Mouse (Mus musculus) hindbrain, embryonic 13.5 days (tissue): ENCODE data around the gene Hist3h2a. TPM values are rescaled to one million over a fixed set of nuclear protein-coding genes. Genes with fewer than 3 reads are reported as not detected.
A peak's percentile ranks its signal among the peaks of the same experiment; 100 is the strongest.

ENCODE experiments used
- ATAC-seq: fragments of 200-750 bp; cut with Nextera tagmentation; 2 replicates; pipeline ENCODE4 v1.8.0; 2017; ENCODE audit warnings: moderate TSS enrichment; ENCODE audit not compliant: low FRiP score
- H3K27ac ChIP-seq: fragments of 300-500 bp; sonication (generic); 2 replicates; pipeline ENCODE4 v1.5.1; 2015; ENCODE audit warnings: inconsistent platforms, mild to moderate bottlenecking, moderate library complexity
- H3K27me3 ChIP-seq: fragments of 300-500 bp; sonication (generic); 2 replicates; pipeline ENCODE4 v1.6.1; 2015; ENCODE audit warnings: mild to moderate bottlenecking, inconsistent platforms
- H3K36me3 ChIP-seq: fragments of 300-500 bp; sonication (generic); 2 replicates; pipeline ENCODE4 v1.6.1; 2015; ENCODE audit warnings: mild to moderate bottlenecking, inconsistent platforms
- H3K4me1 ChIP-seq: fragments of 300-500 bp; sonication (generic); replicated peaks from 2 replicates; pipeline ENCODE4 v1.6.1; 2015; ENCODE audit warnings: inconsistent platforms
- H3K4me2 ChIP-seq: fragments of 300-500 bp; sonication (generic); 2 replicates; pipeline ENCODE4 v1.6.1; 2015; ENCODE audit warnings: inconsistent platforms, mild to moderate bottlenecking, moderate library complexity
- H3K4me3 ChIP-seq: fragments of 300-500 bp; sonication (generic); 2 replicates; pipeline ENCODE4 v1.5.1; 2015; ENCODE audit warnings: mild to moderate bottlenecking, inconsistent platforms
- H3K9ac ChIP-seq: fragments of 300-500 bp; sonication (generic); 2 replicates; pipeline ENCODE4 v1.6.1; 2015; ENCODE audit warnings: mild to moderate bottlenecking, inconsistent platforms
- H3K9me3 ChIP-seq: fragments of 300-500 bp; sonication (generic); 2 replicates; pipeline ENCODE4 v1.6.1; 2016; ENCODE audit warnings: inconsistent platforms
- WGBS: fragments of 180-500 bp; shearing (Covaris S2); methylation state at CpG from one replicate; pipeline ENCODE4 v1.1.7; 2015; 5-methylcytosine and 5-hydroxymethylcytosine counted together
- polyA plus RNA-seq: library from polyadenylated mRNA; unstranded; fragments of >200 nt; fragmentation: Nextera tagmentation; extraction: Ambion mirVana; gene quantifications from 2 replicates; pipeline ENCODE4 v1.2.1, GENCODE M21; 2015

The Hist3h2a gene
- polyA plus RNA-seq, 1 experiment from 2014 or later, result 142 TPM

DNA sequence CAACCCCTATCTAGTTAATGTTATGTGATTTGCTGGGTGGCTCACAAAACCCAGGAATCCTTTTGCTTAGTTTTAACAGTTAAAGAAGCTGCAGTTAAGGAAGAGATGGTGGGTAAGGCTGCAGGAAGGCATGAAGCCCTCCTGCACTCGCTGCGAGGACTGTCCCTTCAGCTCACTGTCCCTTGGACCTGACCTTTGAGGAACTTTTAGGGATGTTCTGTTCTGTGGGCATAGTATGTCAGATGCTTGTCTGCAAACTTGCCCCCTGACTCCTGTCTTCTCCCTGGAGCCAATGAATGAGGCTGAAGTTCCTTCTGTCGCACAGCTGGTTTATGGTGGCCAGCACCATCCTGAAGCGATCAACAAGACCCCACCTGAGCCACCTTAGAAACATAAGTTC lies 34.7 kb downstream of the Hist3h2a start:
- WGBS, result 97% methylated on average over 4 of the region's 4 CpGs
- H3K4me2 ChIP-seq, result no peak overlapping the region
- H3K27me3 ChIP-seq, result peaks cover 9% of the 10 kb centered on the region; the same call in 1 of the 2 replicates
- no peaks in the 10 kb centered on the region for H3K9me3 ChIP-seq
- no peak overlapping the region for H3K4me3 ChIP-seq
- ATAC-seq, result no peak
- no peak overlapping the region for H3K27ac ChIP-seq
- peaks cover under 1% of the 10 kb centered on the region for H3K4me1 ChIP-seq
- H3K9ac ChIP-seq, result no peak overlapping the region
- peaks cover 76% of the 10 kb centered on the region for H3K36me3 ChIP-seq

DNA sequence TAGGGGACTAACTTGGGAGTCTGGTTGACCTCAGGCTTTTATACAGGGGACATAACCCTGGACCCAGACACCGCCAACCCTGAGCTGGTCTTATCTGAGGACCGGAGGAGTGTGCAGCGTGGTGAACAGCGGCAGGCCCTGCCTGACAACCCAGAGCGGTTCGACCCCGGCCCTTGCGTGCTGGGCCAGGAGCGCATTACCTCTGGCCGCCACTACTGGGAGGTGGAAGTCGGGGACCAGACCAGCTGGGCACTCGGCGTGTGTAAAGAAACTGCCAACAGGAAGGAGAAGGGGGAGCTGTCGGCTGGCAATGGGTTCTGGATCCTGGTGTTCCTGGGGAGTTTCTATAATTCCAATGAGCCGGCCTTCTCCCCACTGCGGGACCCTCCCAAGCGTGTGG lies 35.7 kb downstream of the Hist3h2a start:
- H3K36me3 ChIP-seq, result peaks cover 66% of the 10 kb centered on the region
- 88% methylated on average over 17 of the region's 17 CpGs for WGBS
- peaks cover 8% of the 10 kb centered on the region for H3K4me1 ChIP-seq
- H3K4me2 ChIP-seq, result no peak overlapping the region
- H3K4me3 ChIP-seq, result no peak overlapping the region
- peaks cover 14% of the 10 kb centered on the region for H3K27me3 ChIP-seq
- H3K9me3 ChIP-seq, result no peaks in the 10 kb centered on the region
- no peak overlapping the region for H3K9ac ChIP-seq
- ATAC-seq, result no peak
- H3K27ac ChIP-seq, result no peak overlapping the region

GRCm38 (mm10) chr11:58990794-58991193 lies 36.3 kb downstream of the Hist3h2a start:
- H3K9ac ChIP-seq, result no peak overlapping the region
- no peak overlapping the region for H3K27ac ChIP-seq
- no peak overlapping the region for H3K4me3 ChIP-seq
- H3K36me3 ChIP-seq, result peaks cover 60% of the 10 kb centered on the region
- H3K4me2 ChIP-seq, result no peak overlapping the region
- no peak for ATAC-seq
- H3K9me3 ChIP-seq, result no peaks in the 10 kb centered on the region
- H3K4me1 ChIP-seq, result peaks cover 8% of the 10 kb centered on the region
- WGBS, result 88% methylated on average over 9 of the region's 9 CpGs
- H3K27me3 ChIP-seq, result peaks cover 21% of the 10 kb centered on the region

DNA sequence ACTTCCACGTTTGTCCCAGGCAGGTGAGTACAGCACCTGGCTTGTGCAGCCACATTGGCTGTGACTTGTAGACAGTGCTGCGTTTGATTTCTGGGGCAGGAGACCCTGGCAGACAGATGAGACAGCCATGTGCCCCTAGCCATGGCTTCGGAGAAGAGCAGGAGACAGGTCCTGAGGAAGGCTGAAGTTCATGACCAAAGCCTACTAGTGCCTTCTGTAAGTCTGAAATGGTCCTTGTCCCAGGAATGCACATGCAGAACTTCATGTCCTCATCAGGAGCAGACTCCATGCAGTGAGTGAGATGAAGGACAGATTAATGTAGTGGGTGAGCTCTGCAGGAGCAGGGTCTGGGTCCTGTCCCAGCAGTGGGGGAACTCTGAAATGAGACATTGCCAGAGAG lies 37.4 kb downstream of the Hist3h2a start:
- Histone ChIP-seq H3K27me3 (peaks cover 31% of the 10 kb centered on the region), H3K9ac (no peak overlapping the region), H3K9me3 (no peaks in the 10 kb centered on the region), H3K36me3 (peaks cover 49% of the 10 kb centered on the region), H3K4me2 (no peak overlapping the region), H3K27ac (no peak overlapping the region), H3K4me3 (no peak overlapping the region), H3K4me1 (peaks cover 8% of the 10 kb centered on the region)
- no peak for ATAC-seq
- 88% methylated on average over 3 of the region's 3 CpGs for WGBS

- Histone ChIP-seq H3K9ac (no peak overlapping the region), H3K9me3 (no peaks in the 10 kb centered on the region), H3K36me3 (peaks cover 37% of the 10 kb centered on the region), H3K4me2 (no peak overlapping the region), H3K4me3 (no peak overlapping the region), H3K27ac (no peak overlapping the region), H3K4me1 (peaks cover 8% of the 10 kb centered on the region), H3K27me3 (peaks cover 36% of the 10 kb centered on the region)
- WGBS, result 87% methylated on average over 6 of the region's 6 CpGs
- ATAC-seq, result no peak
These were observed 38.7 kb downstream of the Hist3h2a start for GRCm38 (mm10) chr11:58993091-58993670.

DNA sequence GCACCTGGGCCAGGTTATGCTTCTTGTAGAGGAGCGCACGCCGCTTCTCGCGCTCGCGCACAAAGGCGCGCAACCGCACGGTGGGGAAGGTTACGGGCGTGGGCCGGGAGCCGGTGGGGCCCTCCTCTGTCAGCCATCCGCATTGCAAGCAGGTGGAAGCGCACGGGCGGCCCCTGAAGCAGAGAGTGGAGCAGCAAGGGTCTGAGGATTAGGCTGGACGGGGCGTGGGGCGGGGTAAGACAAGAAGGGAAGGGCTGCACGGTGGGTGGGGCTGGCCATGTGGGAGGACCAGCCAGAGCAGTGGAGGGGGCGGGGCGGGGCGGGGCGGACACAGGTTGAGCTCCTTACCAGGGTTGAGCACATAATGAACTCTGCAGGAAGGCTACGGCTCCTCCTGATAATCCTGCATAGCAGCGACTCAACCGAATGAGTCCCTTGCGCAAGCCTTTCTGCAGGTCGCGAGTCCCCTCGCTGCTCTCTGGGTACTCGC lies 39.9 kb downstream of the Hist3h2a start:
- peak overlapping the region; percentile 65 for H3K4me2 ChIP-seq
- no peaks in the 10 kb centered on the region for H3K9me3 ChIP-seq
- H3K36me3 ChIP-seq, result peaks cover 25% of the 10 kb centered on the region
- H3K27ac ChIP-seq, result no peak overlapping the region
- H3K4me3 ChIP-seq, result peak overlapping the region; percentile 41
- WGBS, result 4% methylated on average over 35 of the region's 35 CpGs
- H3K9ac ChIP-seq, result peak overlapping the region; percentile 67
- peak; percentile 68 for ATAC-seq
- peaks cover 36% of the 10 kb centered on the region for H3K27me3 ChIP-seq
- H3K4me1 ChIP-seq, result peaks cover 8% of the 10 kb centered on the region

DNA sequence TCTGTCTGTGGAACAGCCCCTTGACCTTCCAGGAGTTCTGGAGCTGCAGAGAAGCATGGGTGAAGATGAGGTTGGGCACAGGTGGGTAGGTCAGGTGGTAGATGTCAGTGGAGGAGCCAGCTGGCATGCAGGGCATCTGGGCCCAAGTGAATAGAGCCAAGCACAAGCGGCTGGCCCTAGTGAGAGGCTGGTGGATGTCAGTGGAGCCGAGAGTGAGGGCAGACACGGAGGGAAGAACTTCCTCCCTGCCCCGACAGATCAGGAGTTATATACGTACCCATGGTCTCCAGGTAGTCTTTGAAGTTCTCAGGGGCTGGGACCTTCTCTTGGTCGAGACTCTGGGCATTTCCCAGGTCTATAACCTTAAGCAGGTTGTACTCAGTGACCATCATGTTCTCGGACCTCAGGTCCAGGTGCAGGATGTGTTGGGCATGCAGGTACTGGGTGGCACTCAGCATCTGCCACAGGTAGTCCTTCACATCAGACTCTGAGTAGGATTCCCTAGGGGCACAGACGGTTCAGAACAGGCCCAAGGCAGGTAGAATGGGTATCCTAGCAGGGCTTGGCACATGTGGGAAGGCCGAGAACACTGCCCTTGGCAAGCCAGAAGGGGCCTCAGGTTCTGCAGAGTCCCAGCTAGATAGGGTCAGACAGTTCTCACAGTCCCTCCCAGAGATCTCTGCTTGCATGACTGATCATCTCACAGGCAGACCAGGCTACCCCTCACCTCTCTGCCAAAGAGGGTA lies 40.7 kb downstream of the Hist3h2a start:
- no peak overlapping the region for H3K27ac ChIP-seq
- peak overlapping the region; percentile 67; the same call in 1 of the 2 replicates for H3K9ac ChIP-seq
- 83% methylated on average over 9 of the region's 9 CpGs for WGBS
- H3K4me3 ChIP-seq, result peak overlapping the region; percentile 41; the same call in 1 of the 2 replicates
- no peak for ATAC-seq
- H3K36me3 ChIP-seq, result peaks cover 16% of the 10 kb centered on the region
- peaks cover 8% of the 10 kb centered on the region for H3K4me1 ChIP-seq
- H3K4me2 ChIP-seq, result peak overlapping the region; percentile 65; the same call in 1 of the 2 replicates
- H3K9me3 ChIP-seq, result no peaks in the 10 kb centered on the region
- H3K27me3 ChIP-seq, result peaks cover 36% of the 10 kb centered on the region

- Histone ChIP-seq H3K9me3 (no peaks in the 10 kb centered on the region), H3K27ac (no peak overlapping the region), H3K27me3 (peaks cover 36% of the 10 kb centered on the region), H3K4me1 (peaks cover 8% of the 10 kb centered on the region), H3K4me2 (no peak overlapping the region), H3K4me3 (no peak overlapping the region), H3K9ac (no peak overlapping the region), H3K36me3 (peaks cover 10% of the 10 kb centered on the region)
- 67% methylated on average over 12 of the region's 12 CpGs for WGBS
- no peak for ATAC-seq
These were observed 41.4 kb downstream of the Hist3h2a start for GRCm38 (mm10) chr11:58995807-58996370.

DNA sequence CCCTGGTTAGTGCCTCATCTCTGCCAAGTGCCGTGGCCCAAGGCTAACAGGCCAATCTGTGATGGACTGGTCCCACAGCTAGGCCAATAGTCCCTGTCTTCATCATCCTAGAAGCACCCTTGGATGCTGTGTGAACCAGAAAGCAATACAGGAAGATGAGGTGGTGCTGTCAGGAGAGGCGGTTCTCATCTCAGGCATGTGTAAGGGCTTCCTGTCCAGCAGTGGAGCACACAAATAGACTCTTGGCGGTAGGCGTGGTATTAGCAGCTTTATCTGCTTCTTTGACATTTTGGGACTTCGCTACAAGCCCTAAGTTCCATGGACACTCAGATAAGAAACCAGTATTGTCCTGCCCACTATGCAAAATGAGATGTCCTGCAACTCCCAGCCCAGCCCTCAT lies 43.1 kb downstream of the Hist3h2a start:
- Histone ChIP-seq H3K9me3 (no peaks in the 10 kb centered on the region), H3K27me3 (peaks cover 36% of the 10 kb centered on the region), H3K27ac (no peak overlapping the region), H3K4me2 (no peak overlapping the region), H3K36me3 (no peaks in the 10 kb centered on the region), H3K4me1 (peaks cover 8% of the 10 kb centered on the region), H3K9ac (no peak overlapping the region), H3K4me3 (no peak overlapping the region)
- WGBS, result 91% methylated on average over 5 of the region's 5 CpGs
- no peak for ATAC-seq

GRCm38 (mm10) chr11:58999158-58999557 lies 44.7 kb downstream of the Hist3h2a start:
- no peaks in the 10 kb centered on the region for H3K36me3 ChIP-seq
- no peaks in the 10 kb centered on the region for H3K9me3 ChIP-seq
- no peak overlapping the region for H3K9ac ChIP-seq
- 66% methylated on average over 11 of the region's 11 CpGs for WGBS
- H3K27me3 ChIP-seq, result peaks cover 27% of the 10 kb centered on the region
- H3K4me3 ChIP-seq, result no peak overlapping the region
- H3K4me2 ChIP-seq, result no peak overlapping the region
- ATAC-seq, result no peak
- no peak overlapping the region for H3K27ac ChIP-seq
- peaks cover 7% of the 10 kb centered on the region for H3K4me1 ChIP-seq

- Histone ChIP-seq H3K27ac (no peak overlapping the region), H3K4me2 (no peak overlapping the region), H3K9me3 (no peaks in the 10 kb centered on the region), H3K36me3 (no peaks in the 10 kb centered on the region), H3K4me1 (0 out of 2 replicates have a peak, but pooled peaks cover 1% of the 10 kb centered on the region), H3K4me3 (no peak overlapping the region), H3K9ac (no peak overlapping the region), H3K27me3 (peaks cover 25% of the 10 kb centered on the region)
- WGBS, result 83% methylated on average over 6 of the region's 6 CpGs
- no peak for ATAC-seq
These were observed 45.3 kb downstream of the Hist3h2a start for GRCm38 (mm10) chr11:58999830-59000229.

DNA sequence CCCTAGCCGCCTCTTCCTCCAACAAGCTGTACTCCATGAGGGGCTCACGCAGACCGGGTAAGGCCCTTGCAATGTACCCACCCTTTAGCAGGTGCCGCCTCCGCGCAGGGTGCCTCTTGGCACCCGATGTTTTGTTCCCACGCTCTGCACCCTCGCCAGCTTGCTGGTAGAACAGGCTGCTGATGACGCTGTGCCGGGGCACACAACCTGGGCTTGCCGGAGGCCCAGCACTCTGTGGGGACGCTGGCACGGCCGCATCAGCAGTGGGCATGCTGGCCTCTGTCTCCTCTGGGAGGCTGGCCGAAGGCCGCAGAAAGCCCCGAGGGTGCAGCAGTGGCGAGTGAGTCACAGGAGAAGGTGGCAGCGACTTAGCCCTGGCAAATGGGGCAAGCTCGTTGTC lies 46.1 kb downstream of the Hist3h2a start:
- WGBS, result 90% methylated on average over 21 of the region's 21 CpGs
- H3K27me3 ChIP-seq, result peaks cover 17% of the 10 kb centered on the region
- H3K9ac ChIP-seq, result no peak overlapping the region
- H3K4me2 ChIP-seq, result no peak overlapping the region
- no peaks in the 10 kb centered on the region for H3K9me3 ChIP-seq
- no peak for ATAC-seq
- no peaks in the 10 kb centered on the region for H3K4me1 ChIP-seq
- no peak overlapping the region for H3K27ac ChIP-seq
- H3K4me3 ChIP-seq, result no peak overlapping the region
- H3K36me3 ChIP-seq, result no peaks in the 10 kb centered on the region
